Mouse (Mus musculus) CD4-positive helper T cell, adult 2 months (primary cell): ENCODE measurements around the gene Coq10b.
"Not testable (repeated sequence)": the region's sequence is repeated elsewhere in the genome, so short reads cannot be mapped to it uniquely, and the experiment has no call there.

Experiments used
- DNase-seq: peaks from one replicate; pipeline ENCODE4 v3.0.0-alpha.2; 2012; ENCODE audit warnings: low read depth, missing footprints, low spot score

Coq10b gene

DNA sequence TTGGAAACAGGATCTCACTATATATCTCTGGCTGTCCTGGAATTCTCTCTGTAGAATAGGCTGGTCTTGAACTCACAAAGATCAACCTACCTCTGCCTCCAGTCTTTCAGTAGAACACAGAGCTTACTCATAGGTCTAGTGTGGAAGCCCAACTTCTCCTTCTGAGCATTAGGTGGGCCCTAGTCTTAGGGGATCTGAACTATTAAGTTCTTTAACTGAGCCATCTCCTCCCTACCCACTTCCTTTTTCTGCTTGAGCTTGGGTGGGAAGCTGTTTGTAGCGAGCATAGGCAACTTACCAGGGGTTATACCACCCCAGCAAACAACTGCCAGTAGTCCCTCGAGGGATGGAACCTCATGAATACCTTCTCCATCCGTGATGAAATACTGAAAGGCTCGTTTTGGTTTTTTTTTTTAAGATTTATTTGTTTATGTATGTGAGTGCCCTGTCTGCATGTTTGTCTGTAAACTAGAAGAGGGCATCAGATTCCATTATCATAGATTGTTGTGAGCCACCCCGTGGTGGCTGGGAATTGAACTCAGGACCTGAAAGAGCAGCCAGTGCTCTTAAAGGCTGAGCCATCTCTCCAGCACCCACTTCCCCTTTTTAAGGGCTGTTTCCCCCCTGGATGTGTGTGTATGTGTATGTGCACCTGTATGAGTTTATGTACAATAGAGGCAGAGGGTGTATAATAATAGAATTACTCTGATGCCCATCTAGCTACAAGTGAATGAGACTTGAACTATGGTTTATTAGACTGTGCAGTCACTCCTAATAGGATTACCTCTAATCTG is 2.9 kb downstream of the Coq10b start:
- no peak for DNase-seq

DNA sequence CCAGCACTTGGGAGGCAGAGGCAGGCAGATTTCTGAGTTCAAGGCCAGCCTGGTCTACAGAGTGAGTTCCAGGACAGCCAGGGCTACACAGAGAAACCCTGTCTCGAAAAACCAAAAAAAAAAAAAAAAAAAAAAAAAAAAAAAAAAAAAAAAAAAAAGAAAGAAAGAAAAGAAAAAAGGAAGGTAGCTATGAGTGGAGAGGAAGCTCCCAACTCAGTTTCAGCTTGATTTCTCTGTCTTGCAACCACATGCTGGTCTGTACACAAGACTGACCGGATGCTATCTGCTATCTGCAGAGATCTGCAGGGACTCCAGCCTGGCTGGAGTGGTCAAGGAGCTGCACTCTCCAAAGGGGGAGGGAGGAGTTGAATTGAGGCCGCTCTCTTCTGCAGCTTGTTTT is 5.8 kb downstream of the Coq10b start:
- DNase-seq = not testable (repeated sequence)

DNA sequence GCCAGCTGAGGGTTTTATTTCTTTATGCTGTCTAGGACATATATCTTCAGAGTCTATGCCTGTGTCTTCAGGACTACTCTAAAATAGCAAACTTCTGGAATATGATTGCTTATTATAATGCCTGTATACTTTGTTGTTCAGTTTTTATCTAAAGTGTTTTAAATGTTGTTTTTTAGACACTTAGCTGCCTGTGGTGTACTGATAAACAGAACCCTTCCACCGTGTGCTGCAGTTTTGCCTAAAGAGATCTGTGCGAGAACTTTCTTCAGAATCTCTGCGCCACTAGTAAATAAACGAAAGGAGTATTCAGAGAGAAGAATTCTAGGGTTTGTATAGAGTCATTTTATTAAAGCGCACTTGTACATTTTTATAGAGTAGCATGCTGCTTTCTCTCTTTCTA is 8.5 kb downstream of the Coq10b start:
- DNase-seq = no peak

DNA sequence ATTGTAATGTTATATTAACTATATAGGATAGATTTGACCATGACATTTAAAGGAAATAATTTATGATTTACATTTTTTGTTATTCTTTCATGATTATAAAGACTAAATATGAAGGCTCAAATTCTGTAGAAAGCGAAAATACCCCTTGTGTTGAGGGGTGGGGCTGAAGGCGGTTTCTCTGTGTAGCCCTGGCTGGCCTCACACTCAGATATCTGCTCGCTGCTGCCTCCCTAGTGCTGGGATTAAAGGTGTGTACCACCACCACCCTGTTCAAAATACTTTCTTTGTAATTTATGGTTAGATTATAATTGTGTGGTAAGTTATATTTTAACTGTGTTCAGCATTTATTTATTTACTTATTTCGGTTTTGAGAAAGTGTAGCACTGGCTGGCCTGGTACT is 9.2 kb downstream of the Coq10b start:
- no peak for DNase-seq

DNA sequence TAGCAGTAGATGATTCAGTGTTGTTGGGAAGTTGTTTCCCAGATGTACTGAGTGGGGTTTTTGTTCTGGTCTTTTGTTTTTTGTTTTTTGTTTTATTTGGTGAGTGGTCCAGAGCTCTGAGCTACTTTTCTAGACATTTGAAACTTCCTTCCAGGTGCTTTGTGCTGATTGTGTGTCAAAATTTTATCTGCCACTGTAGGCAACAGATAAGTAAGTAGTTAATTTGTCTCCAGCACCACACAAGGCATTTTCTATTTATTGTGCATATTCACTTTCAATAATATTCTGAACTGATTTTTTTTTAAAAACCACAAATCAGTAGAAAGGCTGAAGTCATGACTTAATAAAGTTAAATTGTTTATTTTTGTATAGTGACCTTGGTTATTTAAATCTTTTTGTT is 19.8 kb downstream of the Coq10b start:
- DNase-seq = not testable (repeated sequence)

DNA sequence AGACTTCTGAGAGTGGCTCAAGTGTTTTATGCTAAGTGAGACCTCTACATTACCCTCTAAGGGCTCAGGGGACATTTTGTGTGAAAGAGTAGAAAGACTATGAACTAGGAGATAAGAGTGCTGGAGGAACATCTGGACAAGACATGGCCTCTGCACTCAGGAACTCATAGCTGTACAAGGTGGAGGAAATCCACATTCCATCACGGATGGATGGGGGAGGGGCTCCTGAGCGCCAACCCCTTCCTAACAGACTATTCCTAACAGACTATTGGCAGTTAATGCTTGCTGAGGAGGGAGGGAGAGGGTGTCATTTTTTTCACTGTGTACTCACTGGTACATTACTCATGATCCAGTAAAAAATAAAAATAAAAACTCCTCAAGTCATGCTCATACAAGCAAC is 22.2 kb downstream of the Coq10b start:
- DNase-seq = no peak

DNA sequence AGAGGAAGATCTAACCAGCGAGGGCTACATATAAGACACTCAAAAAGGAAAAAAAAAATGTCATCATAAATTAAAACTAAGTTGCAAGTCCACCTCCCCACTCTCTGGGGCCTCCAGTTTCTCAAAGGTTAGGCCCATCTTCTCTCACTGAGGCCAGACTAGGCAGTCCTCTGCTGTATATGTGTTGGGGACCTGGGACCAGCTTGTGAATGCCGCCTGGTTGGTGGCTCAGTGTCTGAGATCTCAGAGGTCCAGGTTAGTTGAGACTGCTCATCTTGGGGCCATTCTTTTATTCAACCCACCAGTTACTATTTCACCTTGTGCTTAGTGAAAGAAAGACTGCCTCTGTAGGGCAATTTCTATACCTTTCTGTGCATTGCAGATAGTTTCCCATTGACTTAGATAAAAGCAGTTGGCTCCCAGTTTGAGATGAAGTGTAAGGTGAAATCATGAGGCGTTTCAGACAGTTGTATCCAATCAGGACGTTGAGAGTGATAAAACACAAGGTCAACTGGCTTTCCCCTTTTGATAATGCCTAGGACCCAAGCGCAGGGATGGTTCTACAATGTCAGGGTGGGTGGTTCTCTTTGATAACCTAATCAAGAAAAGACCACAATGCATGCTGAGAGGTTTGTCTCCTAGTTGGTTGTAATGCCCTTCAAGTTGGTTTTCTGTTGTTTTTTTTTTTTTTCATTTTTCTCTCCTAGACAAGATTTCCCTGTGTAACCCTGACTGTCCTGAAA is 23.3 kb downstream of the Coq10b start:
- DNase-seq = no peak

DNA sequence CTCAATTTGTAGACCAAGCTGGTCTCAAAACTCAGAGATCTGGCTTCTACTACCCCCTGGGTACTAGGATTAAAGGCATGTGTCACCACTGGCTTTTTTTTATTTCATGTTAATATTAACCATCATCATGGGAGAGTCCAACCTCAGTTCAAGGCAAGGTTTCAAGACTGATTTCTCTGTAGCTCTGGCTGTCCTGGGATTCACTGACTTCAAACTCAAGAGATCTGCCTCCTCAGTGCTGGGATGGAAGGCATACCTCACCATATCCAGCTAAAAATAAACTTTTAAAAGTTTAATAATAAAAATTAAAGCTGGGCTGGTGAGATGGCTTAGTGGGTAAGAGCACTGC is 23.8 kb downstream of the Coq10b start:
- no peak for DNase-seq

DNA sequence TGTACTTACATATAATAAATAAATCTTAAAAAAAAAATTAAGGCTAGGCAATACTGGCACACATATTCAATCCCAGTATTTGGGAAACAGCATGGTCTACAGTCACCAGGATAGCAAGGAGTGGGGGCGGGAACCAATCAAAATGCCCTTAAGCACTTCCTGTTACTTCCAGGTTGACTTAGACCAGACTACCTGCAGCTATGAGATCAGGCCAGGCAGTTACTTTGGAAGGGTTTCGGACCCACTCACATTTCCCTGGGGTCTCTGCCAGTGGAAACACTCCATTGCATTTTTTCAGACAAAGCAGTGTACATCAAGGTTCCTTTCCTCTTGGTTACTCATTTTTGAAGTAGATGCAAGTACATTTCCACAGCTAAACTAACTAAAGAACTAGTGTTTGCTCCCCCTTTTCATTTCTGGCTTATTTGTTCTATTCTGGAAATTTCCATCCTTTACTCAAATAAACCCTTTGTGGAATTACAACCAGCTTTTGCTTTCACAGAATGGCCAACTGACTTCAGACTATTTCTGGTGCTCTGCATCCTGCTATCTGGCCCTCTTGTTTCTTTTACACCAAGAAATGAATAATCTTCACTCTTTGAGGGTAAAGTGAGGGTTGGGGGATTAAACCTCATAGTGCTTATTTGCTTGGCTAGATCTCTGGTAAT is 24.4 kb downstream of the Coq10b start:
- no peak for DNase-seq

DNA sequence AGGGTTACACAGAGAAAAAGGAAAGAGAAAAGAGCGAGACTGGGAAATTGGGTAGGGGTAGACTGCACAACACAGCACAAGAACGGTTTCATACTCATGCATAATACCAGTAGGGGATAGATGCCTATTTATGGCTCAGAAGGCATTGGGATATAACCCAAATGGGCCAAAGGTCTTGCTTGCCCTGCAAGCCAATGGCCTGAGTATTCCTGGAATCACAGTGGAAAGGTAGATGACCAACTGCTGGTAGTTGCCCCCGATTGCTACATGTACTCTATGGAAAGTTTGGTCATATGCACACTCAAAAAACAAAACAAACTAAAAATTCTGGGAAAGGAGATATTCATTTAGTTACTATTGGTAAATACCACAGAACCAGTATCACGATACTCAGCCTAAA is 27.1 kb downstream of the Coq10b start:
- DNase-seq = no peak

DNA sequence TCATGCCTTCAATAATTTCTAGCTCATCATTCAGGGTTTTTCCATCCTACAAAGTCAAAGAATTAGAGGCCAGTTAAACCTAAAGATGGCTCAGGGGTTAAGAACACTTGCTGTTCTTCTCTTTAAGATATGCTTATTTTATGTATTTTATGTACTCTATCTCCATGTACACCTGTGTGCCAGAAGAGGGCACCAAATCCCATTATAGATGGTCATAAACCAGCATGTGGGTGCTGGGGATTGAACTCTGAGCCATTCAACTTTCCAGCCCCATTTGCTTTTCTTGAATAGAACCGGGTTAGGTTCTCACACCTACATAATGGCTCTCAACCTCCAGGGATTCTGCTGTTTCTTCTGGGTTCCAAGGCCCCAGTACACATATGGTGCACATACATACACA is 29.5 kb downstream of the Coq10b start:
- DNase-seq = peak; percentile 32

DNA sequence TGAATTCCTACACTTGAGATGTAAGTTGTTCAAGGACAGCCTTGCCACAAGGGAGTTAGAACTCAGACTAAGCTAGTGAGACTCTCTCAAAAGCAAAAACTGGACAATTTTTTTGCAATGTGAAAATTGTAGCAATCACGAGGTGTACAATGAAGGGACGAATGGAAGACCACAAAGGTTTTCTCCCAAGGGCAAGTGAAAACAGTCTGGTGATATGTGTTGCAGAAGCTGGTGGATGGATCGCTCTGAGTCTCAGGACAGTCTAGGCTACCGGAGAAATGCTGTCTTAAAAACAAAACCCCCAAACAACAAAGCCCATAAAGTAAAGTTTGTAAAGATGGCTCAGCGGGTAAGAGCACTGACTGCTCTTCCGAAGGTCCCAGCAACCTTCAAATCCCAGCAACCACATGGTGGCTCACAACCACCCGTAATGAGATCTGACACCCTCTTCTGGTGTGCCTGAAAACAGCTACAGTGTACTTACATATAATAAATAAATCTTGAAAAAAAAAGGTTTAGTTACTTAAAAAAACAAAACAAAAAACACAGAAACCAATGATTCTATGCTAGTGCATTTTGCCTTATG is 33.3 kb downstream of the Coq10b start:
- DNase-seq = no peak

DNA sequence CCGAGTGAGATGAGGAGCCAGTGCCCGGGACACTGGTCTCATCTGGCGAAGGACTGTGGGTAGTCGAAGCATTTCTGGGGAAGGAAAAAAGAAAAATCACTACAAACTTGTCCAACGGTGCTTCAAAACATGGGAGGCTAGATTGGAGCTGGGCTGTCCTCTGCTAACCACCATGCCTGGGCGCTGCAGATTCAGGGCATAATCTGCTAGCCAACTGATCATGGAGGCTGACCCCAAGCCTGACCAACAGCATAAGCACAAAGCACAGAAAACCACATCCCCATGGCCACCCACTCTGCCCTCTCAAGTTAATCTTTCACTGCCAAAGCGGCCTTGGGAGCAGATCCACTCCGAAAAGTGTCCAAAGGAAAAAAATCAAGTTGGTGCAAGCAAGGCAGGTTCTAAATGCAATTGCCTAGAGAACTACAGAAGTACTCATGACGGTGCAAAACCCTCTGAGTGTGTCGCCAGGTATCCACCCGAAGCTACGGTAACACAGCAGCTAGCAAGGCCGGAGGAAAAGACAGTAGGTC is 34.4 kb downstream of the Coq10b start:
- no peak for DNase-seq

DNA sequence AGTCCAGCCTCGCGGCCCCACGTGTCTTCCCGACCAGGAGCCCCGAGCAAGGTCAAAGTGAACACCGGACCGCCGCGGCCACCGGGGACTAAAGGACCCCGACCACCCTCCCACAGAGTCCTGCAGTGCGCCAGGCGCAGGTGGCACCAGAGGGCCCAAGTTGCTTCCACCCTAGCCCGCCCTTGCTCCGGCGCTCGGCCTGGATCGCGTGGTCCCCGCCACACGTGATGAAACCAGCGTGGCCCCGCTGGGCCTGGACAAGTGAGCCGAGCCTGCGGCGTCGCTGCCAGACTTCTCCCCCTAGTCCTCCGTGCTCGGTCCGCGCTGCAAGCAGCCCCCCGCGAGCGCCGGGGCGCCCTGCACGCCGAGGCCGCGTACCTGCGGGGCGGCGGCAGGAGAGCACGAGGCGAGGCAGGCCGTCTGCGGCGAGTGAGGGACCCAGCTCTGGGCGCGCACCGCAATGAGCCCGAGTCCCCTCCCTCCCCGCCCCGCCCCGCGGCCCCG is 34.9 kb downstream of the Coq10b start:
- DNase-seq = no peak

DNA sequence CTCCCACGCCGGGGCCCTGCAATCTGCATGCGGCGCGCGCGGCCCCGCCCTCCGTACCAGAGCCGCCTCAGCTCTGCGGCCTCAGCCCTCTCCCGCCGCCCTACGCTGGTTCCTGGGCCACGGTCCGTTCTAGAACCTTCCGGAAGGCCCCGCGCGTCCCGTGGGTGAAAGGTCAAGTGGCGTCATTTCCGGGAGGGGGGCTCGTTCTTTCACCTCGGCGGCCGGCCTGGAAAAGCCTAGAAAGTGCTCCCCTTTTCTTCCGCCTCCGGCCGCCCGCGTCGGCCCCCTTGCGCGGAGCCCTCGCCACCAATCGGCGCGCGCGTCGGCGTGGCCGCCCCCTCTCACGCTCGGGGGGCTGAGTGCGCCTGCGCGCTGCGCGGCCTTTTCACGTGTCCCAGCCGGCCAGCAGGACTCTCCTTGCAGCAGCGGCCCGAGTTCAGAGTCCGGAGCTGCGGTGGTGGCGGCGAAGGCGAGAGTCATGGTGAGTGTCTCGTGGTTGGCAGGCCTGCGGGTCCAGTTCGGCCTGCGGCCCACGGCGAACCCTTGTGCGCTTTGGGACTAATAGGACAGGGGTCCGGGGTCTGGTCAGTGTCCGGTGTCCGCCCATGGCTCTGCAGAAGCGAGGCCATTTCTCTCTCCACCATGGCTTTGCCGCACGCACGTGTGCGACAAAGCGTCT is 35.5 kb downstream of the Coq10b start, which contains the start of the genes Hspe1 and Hspd1:
TSS of gene Hspe1 (plus strand) at position 201 of the 679 bp plus-strand sequence.
TSS of gene Hspd1 (minus strand) at position 312 of the 679 bp plus-strand sequence.
- peak; percentile 98 for DNase-seq

DNA sequence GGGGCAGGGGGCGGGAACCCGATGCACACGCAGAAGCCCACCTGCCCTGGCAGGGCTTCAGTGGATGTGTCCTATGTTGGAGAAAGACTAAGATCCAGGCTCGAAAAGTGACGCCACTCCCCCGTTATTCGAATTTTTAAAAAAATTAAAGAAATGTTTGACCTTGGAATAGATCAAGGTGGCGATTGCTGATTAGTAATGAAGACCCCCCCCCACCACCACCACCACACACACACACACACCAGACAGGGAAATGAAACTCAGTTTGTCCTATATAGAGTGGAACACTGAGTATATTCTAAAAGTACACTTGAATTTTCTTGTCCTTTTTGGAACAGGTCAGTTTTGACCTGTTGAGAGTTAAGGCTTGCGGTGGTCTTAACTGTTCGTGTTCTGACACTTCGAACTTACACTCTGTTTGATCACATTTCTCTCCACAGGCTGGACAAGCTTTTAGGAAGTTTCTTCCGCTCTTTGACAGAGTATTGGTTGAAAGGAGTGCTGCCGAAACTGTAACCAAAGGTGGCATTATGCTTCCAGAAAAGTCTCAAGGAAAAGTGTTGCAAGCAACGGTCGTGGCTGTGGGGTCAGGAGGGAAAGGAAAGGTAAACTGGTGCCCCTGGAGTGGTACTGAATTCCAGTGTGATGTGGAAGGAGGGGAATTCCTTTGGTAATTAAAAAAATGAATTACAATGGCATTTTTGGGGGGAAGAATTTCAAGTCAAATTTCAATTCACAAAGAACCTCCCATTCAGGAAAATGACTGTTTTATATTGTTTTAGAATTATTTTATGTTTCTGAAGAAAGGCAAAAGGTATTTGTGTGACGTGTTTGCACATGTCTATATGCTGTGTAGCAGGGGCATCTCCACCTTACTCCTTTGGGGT is 36.3 kb downstream of the Coq10b start:
- DNase-seq = no peak

DNA sequence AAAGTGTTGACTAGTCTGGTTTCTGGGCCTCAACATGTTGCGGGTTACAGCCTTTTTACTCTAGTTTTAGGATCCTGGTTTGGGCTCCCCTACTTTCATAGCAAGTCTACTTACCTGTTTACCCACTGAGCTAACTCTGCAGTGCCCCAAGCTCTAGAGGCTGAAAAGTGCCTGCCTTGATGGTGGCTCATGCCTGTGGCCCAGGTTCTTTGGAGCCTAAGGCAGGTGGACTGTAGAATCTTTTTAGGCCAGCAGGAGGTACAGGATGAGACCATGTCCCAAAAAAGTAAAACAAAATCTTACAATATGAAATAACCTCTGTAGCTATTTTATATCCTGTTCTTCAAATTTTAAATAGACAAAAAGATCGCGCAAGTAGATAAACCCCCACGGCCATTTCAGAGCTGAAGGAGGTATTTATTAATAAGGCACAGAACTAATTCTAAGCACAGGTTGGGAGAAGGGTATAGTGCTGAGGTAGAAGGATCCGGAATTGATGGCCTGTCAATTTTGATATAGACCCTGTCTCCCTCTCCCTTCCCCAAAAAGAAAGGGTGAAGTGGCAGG is 37.0 kb downstream of the Coq10b start:
- peak; percentile 37 for DNase-seq

DNA sequence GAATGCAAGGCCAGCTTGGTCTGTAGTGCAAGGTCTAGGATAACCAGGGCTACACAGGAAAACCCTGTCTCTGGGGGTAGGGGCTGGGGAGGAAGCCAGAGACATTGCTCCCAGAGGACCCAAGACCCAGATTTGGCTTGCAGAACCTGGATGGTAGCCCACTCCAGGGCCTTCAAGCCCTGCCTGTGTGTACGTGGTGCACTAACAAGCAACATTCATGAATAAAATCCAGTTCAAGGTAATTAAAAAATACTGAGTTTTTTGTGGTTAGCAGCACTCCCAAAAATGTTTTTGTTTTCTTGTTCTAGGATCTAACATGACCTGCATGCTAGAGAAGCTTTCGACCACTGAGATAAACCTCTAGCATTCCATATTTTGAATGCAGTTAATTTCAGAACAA is 39.5 kb downstream of the Coq10b start:
- no peak for DNase-seq

DNA sequence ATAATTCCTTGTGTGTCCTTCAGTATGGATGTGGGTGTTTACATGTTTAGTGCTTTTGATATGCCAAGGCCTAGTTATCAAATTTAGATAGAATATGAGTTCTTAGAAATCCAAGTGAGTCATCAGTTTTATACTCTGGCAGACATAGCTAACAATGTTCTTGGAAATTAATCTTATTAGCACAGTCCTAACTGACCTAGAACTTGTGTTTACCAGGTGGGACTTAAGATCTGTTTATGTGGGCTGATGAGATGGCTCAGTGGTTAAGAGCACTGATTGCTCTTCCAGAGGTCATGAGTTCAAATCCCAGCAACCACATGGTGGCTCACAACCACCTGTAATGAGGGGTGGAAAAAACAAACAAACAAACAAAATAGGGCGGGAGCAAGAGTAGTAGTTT is 39.9 kb downstream of the Coq10b start:
- DNase-seq = no peak
